Mouse (Mus musculus): ENCODE data around the gene Ppp1r3e. TPM values are rescaled to one million over a fixed set of nuclear protein-coding genes. Genes with fewer than 3 reads are reported as not detected.

Gene Ppp1r3e
- total RNA-seq, 2 experiments from 2014 or later = 50.0 to 54.6 TPM

Other genes starting within 250 kb of the Ppp1r3e start
- not detected for gene Gm17606, start 236.6 kb downstream of the Ppp1r3e start, total RNA-seq (2021)
- 10 to 100 TPM; 17.2 to 20.7 TPM for gene Cdh24, start 236.2 kb downstream of the Ppp1r3e start, total RNA-seq (2021)
- gene 1700123O20Rik, start 191.3 kb downstream of the Ppp1r3e start, total RNA-seq (2021) = 10 to 100 TPM; 27.4 to 30.2 TPM
- gene Acin1, start 190.6 kb downstream of the Ppp1r3e start, total RNA-seq (2021) = 100 to 1,000 TPM; 273 to 279 TPM
- not detected for gene Gm29776, start 178.7 kb downstream of the Ppp1r3e start, total RNA-seq (2021)
- gene Cebpe, start 165.4 kb downstream of the Ppp1r3e start, total RNA-seq (2021) = not detected
- 10 to 100 TPM; 33.7 to 36.5 TPM for gene Slc7a8, start 95.6 kb downstream of the Ppp1r3e start, total RNA-seq (2021)
- not detected for gene Rnf212b, start 63.4 kb downstream of the Ppp1r3e start, total RNA-seq (2021)
- gene Homez, start 6.6 kb downstream of the Ppp1r3e start, total RNA-seq (2021) = 10 to 100 TPM in 1 of 2 experiments, 1 to 10 TPM in 1; 7.9 to 17.0 TPM
- gene Bcl2l2, start 5.8 kb upstream of the Ppp1r3e start, total RNA-seq (2021) = 10 to 100 TPM; 49.9 to 54.6 TPM
- gene Gm20521, start 5.9 kb upstream of the Ppp1r3e start, total RNA-seq (2021) = not detected
- 100 to 1,000 TPM; 325 to 354 TPM for gene Pabpn1, start 14.9 kb upstream of the Ppp1r3e start, total RNA-seq (2021)
- gene Slc22a17, start 35.6 kb upstream of the Ppp1r3e start, total RNA-seq (2021) = 100 to 1,000 TPM; 345 to 405 TPM
- gene Efs, start 48.6 kb upstream of the Ppp1r3e start, total RNA-seq (2021) = 10 to 100 TPM; 15.0 to 15.9 TPM
- gene Il25, start 55.1 kb upstream of the Ppp1r3e start, total RNA-seq (2021) = not detected
- gene Cmtm5, start 58.7 kb upstream of the Ppp1r3e start, total RNA-seq (2021) = 10 to 100 TPM in 1 of 2 experiments, 1 to 10 TPM in 1; 7.5 to 11.1 TPM
- gene Myh6, start 89.4 kb upstream of the Ppp1r3e start, total RNA-seq (2021) = 1 to 10 TPM; 2.7 TPM
- not detected for gene Gm17428, start 99.4 kb upstream of the Ppp1r3e start, total RNA-seq (2021)
- 1 to 10 TPM; 3.9 to 5.5 TPM for gene Myh7, start 117.1 kb upstream of the Ppp1r3e start, total RNA-seq (2021)
- gene Ngdn, start 137.9 kb upstream of the Ppp1r3e start, total RNA-seq (2021) = 10 to 100 TPM; 26.3 to 29.0 TPM
- 10 to 100 TPM; 28.2 to 29.4 TPM for gene Zfhx2, start 214.8 kb upstream of the Ppp1r3e start, total RNA-seq (2021)
- gene Thtpa, start 217.2 kb upstream of the Ppp1r3e start, total RNA-seq (2021) = 10 to 100 TPM; 34.7 to 35.7 TPM
- 10 to 100 TPM; 25.8 to 31.4 TPM for gene Ap1g2, start 229.0 kb upstream of the Ppp1r3e start, total RNA-seq (2021)
- 100 to 1,000 TPM; 366 to 399 TPM for gene Jph4, start 239.4 kb upstream of the Ppp1r3e start, total RNA-seq (2021)

Data from left cerebral cortex, postnatal 4 days (tissue).